Mouse (Mus musculus) activated CD4-positive, CD25-positive, alpha-beta regulatory T cell, adult 4 months (primary cell): ENCODE data around the gene Nes. TPM values are rescaled to one million over a fixed set of nuclear protein-coding genes. Genes with fewer than 3 reads are reported as not detected.

ENCODE experiments used
- ATAC-seq: one replicate; pipeline ENCODE4 v1.8.0; 2017
- polyA plus RNA-seq, 2 experiments: library from polyadenylated mRNA; unstranded; fragments of 100-300 nt; shearing (Covaris generic); gene quantifications; one replicate each; pipeline ENCODE4 v1.2.1; 2017

The Nes gene
- polyA plus RNA-seq, 2 experiments from 2014 or later: not detected

- ATAC-seq: peak; percentile 65
Observed at GRCm38 (mm10) chr3:88022322-88023191, 51.7 kb downstream of the Nes start.

DNA sequence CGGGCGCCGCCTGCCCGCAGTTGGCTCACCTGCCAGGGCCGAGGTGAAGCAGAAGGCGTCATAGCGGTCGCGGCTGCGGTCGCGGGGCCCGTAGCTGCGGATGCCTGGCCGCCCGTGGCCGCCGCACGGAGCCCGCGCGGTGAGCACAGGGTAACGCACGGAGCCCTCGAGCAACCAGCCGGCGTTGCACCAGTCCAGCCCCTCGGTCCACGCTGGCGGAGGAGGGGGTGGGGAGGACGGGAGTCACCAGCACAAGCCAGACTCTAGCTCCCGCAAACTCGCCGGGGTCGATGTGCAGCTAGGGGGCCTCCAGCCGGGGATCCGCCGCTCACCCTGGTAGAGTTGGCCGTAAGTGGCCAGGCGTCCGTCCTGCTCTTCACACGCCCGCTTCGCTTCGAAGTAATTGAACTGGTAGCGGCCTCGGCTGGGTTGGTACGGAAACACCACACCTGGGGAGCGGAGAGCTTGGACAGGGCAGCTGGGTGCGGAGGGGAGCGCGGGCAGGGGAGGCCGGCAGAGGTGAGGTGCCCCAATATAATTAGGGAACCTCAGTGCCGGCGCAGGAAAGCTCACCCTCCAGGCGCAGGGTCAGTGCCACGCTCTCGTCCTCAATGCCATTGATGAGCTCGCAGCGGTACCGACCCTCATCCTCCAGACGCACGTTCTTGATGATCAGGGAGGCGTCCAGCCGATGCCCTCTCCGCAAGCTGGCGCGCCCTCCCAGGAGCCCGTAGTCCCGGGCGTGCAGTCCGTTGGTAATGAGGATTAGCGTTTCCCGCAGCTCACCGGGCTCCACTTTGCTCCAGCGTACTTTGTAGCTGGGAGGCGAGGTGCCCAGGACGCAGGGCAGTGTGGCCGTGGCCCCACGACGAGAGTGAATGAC is 52.6 kb downstream of the Nes start:
- ATAC-seq: peak; percentile 36

GRCm38 (mm10) chr3:88026823-88027222 is 55.9 kb downstream of the Nes start:
- no peak for ATAC-seq

GRCm38 (mm10) chr3:88027434-88028186 is 56.7 kb downstream of the Nes start, which contains the start of gene Hapln2:
Gene Hapln2 (minus strand): TSS chr3:88027583.
- no peak for ATAC-seq

Other genes starting within 250 kb of the Nes start
- under 1 TPM; 0.41 to 0.50 TPM for gene Lrrc71, start 222.5 kb upstream of the Nes start, polyA plus RNA-seq
- gene Ntrk1, start 175.9 kb upstream of the Nes start, polyA plus RNA-seq: not detected
- gene Insrr, start 174.1 kb upstream of the Nes start, polyA plus RNA-seq: under 1 TPM; 0.28 to 0.61 TPM
- 10 to 100 TPM; 49.6 to 67.4 TPM for gene Pear1, start 146.8 kb upstream of the Nes start, polyA plus RNA-seq
- gene Sh2d2a, start 124.3 kb upstream of the Nes start, polyA plus RNA-seq: 100 to 1,000 TPM; 203 to 239 TPM
- 1 to 10 TPM; 4.5 TPM for gene Prcc, start 85.5 kb upstream of the Nes start, polyA plus RNA-seq
- gene Hdgf, start 64.8 kb upstream of the Nes start, polyA plus RNA-seq: 10 to 100 TPM; 45.5 to 51.5 TPM
- gene Mrpl24, start 51.6 kb upstream of the Nes start, polyA plus RNA-seq: 100 to 1,000 TPM; 158 to 159 TPM
- 10 to 100 TPM; 17.8 to 18.5 TPM for gene Isg20l2, start 40.8 kb upstream of the Nes start, polyA plus RNA-seq
- 10 to 100 TPM; 16.3 to 19.7 TPM for gene Rrnad1, start 40.4 kb upstream of the Nes start, polyA plus RNA-seq
- gene Crabp2, start 22.4 kb upstream of the Nes start, polyA plus RNA-seq: not detected
- gene Bcan, start 29.2 kb downstream of the Nes start, polyA plus RNA-seq: not detected
- gene Hapln2, start 56.5 kb downstream of the Nes start, polyA plus RNA-seq: not detected
- gene Gpatch4, start 72.0 kb downstream of the Nes start, polyA plus RNA-seq: 10 to 100 TPM; 25.3 to 33.4 TPM
- 10 to 100 TPM; 70.9 to 90.8 TPM for gene Naxe, start 87.4 kb downstream of the Nes start, polyA plus RNA-seq
- not detected for gene Ttc24, start 107.2 kb downstream of the Nes start, polyA plus RNA-seq
- gene Iqgap3, start 110.9 kb downstream of the Nes start, polyA plus RNA-seq: 1 to 10 TPM; 1.3 to 1.4 TPM
- 10 to 100 TPM; 24.3 to 24.5 TPM for gene Mef2d, start 171.3 kb downstream of the Nes start, polyA plus RNA-seq